ENCODE assay signal across 24 mouse cellular contexts in the genomic region with DNA sequence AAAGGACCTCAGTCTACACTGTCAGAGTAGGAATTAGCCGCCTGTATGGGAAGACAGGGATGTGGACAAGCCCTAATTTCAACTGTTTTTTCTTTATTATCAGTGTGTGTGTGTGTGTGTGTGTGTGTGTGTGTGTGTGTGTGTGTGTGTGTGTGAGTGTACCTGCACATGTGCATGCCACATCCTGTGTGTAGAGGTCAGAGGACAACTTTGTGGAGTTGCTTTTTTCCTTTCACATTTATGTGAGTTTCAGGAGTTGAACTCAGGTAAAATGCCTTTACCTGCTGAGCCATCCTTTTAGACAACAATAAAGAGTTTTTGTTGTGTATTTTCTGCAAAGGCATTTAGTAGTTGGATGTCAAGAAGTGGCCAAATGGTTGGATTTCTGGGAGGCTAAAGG.
DNase-seq lines count a peak whose midpoint lies in the region; ATAC-seq lines count a peak whose summit lies in the region.
"Had no signal": no experiment of that assay in that cellular context is flagged by ENCODE, and none has a peak within 500 bp of the region (broad histone marks: within the 10 kb centered on the region; RNA-seq: fewer than 3 reads in every experiment).

No protein-coding gene starts in this region.

- no peaks in the 10 kb centered on the region for H3K4me1 ChIP-seq in midbrain, embryonic 11.5 days (ENCODE audit: control insufficient read depth, insufficient read depth, low read length)
- H3K4me1 ChIP-seq: embryonic facial prominence, embryonic 10.5 days; embryonic facial prominence, embryonic 12.5 days; forebrain, embryonic 12.5 days had no signal

- no peaks in the 10 kb centered on the region for H3K9me3 ChIP-seq in midbrain, embryonic 11.5 days (ENCODE audit: control insufficient read depth, low read length)
- H3K9me3 ChIP-seq: embryonic facial prominence, embryonic 10.5 days; embryonic facial prominence, embryonic 12.5 days; forebrain, embryonic 12.5 days; G1E had no signal

- no peak overlapping the region for H3K9ac ChIP-seq in midbrain, embryonic 11.5 days (ENCODE audit: low read length)
- H3K9ac ChIP-seq: embryonic facial prominence, embryonic 12.5 days; forebrain, embryonic 12.5 days had no signal

- 86% methylated on average over 1 of the region's 1 CpGs for WGBS in midbrain, embryonic 11.5 days

- H3K4me2 ChIP-seq in midbrain, embryonic 11.5 days = no peak overlapping the region
- H3K4me2 ChIP-seq: embryonic facial prominence, embryonic 12.5 days; forebrain, embryonic 12.5 days had no signal

- ATAC-seq in activated CD4-positive, CD25-positive, alpha-beta regulatory T cell, adult 4 months = peak; percentile 76
- ATAC-seq in inflammation-experienced regulatory T-cells, adult 6 months = peak; percentile 71
- ATAC-seq in midbrain, embryonic 11.5 days (ENCODE audit: low FRiP score) = no peak
- ATAC-seq: forebrain, embryonic 14.5 days; forebrain, embryonic 16.5 days; Patski had no signal

- H3K4me3 ChIP-seq in midbrain, embryonic 11.5 days (ENCODE audit: low read depth, low read length) = no peak overlapping the region
- H3K4me3 ChIP-seq: embryonic facial prominence, embryonic 10.5 days; embryonic facial prominence, embryonic 12.5 days; forebrain, embryonic 12.5 days had no signal

- no peak overlapping the region for H3K27ac ChIP-seq in midbrain, embryonic 11.5 days (ENCODE audit: low read depth, low read length)
- H3K27ac ChIP-seq: embryonic facial prominence, embryonic 10.5 days; embryonic facial prominence, embryonic 12.5 days; forebrain, embryonic 12.5 days had no signal

- peak; percentile 11 for DNase-seq in CD4-positive helper T cell, adult 2 months (ENCODE audit: low read depth, low spot score)
- peak; percentile 20 for DNase-seq in CD4-positive, CD25-positive, alpha-beta regulatory T cell, adult 2 months (ENCODE audit: low read depth, low spot score)
- DNase-seq in ovary, postnatal 36 days (ENCODE audit: low spot score) = no peak
- no peak for DNase-seq in midbrain, embryonic 11.5 days (ENCODE audit: low spot score, missing footprints)
- no peak for DNase-seq in adrenal gland, postnatal 36 days
- no peak for DNase-seq in ovary, postnatal 10 days (ENCODE audit: low spot score)
- DNase-seq: adrenal gland, adult 2 months; adrenal gland, postnatal 10 days; adrenal gland, postnatal 25 days; cerebellum, adult 11-12 months; cerebellum, adult 2 months; cerebellum, adult 9-10 months; cerebellum, postnatal 10 days; cerebellum, postnatal 25 days had no signal

- H3K36me3 ChIP-seq in midbrain, embryonic 11.5 days (ENCODE audit: control insufficient read depth, insufficient read depth, low read length) = no peaks in the 10 kb centered on the region
- H3K36me3 ChIP-seq: embryonic facial prominence, embryonic 10.5 days; embryonic facial prominence, embryonic 12.5 days; forebrain, embryonic 12.5 days; G1E had no signal

- H3K27me3 ChIP-seq in midbrain, embryonic 11.5 days (ENCODE audit: control insufficient read depth, insufficient read depth, low read length) = no peaks in the 10 kb centered on the region
- H3K27me3 ChIP-seq: CH12.LX; embryonic facial prominence, embryonic 12.5 days; forebrain, embryonic 12.5 days had no signal

Comparison
In these comparisons a context has a peak if more than half of its experiments do, and no peak if none do; other contexts are left out.
1. DNase-seq: peak in CD4-positive helper T cell, adult 2 months (single experiment) and CD4-positive, CD25-positive, alpha-beta regulatory T cell, adult 2 months (single experiment); none in ovary, postnatal 36 days (single experiment), midbrain, embryonic 11.5 days (single experiment), adrenal gland, postnatal 36 days (0 of 2) and ovary, postnatal 10 days (single experiment).